Mouse (Mus musculus): ENCODE results near the gene Rap1gap.

The Rap1gap gene

GRCm38 (mm10) chr4:137695300-137695699 is 30.8 kb downstream of the Rap1gap start:
- DNase-seq (ENCODE audit: low read depth), result no peak

DNA sequence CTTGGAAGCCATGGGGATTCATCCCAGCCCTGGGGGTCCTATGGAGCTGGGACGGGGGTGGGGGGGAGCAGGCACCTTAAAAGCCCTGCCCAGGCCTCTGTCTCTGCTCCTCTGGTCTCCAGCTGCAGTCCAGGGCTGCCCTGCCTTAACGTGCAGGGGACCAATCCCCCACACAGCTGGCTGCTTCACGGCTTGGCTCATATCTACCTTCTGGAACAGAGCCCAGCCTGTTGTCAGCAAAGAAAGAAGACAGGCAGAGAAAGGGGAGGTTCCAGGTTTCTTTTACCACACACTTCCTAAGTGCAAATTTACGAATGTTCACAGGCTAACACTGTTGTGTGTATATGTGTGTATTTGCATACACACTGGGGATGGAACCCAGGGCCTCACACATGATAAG is 31.4 kb downstream of the Rap1gap start:
- DNase-seq (ENCODE audit: low read depth), result no peak

- no peak for DNase-seq (ENCODE audit: low read depth)
Measured at GRCm38 (mm10) chr4:137697156-137697885, 32.8 kb downstream of the Rap1gap start.

DNA sequence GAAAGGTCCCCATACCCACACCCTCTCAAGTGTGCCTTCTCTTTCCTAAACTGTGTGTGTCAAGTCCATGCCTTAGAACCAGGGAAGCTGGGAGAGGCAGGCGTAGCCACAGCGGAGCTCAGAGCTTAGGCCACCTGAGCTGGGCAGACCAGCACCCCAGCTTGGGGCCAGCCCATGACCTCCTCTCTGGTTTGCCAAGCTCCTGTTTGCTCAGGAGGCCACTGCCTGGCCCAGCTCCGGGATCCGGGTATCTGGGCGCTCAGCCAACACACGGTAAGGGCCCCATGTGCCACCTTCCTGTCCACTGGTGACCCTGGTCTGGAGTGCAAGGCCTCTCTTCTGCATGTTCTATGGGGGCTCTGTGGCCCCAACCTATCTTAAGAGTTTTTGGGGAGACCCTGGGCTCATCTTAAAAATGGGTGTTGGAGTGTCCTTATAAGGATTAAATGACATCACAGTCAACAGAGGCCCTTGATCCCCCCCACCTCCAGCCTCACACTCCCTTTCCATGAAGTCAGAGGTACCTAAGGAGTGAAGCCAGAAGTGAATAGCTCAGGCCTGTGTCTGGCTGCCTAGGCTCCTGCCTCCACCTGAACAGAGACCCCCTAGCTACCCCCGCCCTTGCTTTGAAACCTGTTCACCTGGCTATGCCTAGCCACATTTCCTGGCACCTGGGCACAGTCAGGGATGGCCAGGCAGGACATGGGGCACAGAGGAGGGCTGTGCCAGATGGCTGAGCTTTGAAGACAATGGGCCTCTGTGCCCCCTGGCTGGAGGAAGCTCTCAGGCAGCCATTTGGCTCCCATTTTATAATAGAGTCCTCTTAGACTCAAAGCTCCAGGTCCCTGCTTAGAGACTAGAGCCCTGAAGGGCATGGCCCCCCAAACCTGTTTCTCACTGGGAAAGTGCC is 33.8 kb downstream of the Rap1gap start:
- no peak for DNase-seq (ENCODE audit: low read depth)

DNA sequence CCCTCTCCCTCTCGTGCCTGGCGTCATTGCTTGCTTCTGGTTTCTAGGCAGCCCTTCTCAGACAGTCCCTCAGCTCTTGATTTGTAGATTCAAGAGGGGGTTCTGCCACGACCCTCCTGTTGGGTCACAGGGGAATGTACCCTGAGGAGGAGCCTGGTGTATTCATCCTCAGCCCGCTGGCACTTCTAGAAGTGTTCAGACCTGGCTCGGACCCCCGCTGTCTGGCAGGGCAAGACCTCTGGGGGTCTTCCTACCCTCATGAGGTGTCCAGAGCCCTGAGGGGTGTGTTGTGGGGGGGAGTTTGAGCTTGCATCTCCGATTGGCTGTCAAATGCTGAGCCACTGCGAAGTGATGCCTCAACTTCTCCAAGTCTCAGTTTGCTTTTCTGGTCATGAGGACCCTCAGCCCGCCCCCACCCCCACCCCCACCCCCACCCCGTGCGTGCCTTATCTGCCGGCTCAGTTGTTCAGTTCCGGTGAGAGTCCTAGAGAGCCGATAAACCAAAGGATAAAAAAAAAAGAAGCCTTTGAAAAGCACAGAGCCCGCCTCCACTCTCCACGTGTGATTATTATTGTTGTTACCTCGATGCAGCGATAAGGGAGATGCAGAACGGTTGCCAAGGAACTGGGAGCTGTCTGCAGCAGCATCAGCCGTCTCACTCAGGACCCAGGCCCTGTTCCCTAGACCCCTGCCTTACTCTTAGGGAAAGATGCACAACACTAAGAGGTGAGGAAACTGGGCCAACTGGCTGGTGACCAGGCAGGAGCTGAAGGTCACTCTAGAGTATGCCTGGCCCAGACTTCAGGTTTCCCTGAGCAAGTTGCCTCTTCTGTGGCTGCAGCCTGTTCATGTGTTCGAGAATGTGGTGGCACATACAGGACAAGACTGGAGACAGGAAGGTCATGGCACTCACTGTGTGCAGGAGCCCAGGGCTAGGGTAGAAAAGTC is 35.0 kb downstream of the Rap1gap start:
- DNase-seq (ENCODE audit: low read depth), result no peak

GRCm38 (mm10) chr4:137700960-137701359 is 36.4 kb downstream of the Rap1gap start:
- no peak for DNase-seq (ENCODE audit: low read depth)

DNA sequence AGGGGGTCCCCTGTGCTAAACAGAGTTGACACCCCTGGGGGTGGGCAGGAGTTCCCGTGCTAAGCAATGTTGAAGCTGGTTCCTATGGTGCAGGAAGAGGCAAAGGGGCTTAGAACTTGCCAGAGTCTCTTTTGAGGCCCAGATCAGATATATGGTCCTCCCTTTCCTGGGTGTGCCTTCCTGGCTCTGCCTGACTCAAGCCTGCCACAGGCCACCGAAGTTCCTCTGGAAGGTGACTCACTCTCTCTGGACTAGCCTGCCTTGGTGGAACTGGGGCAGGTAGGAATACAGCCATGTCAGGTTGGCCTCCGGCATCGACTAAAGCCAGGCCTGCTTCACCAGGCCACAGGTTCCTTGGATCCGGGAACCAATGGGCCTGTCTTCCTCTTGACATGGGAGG is 38.6 kb downstream of the Rap1gap start:
- no peak for DNase-seq (ENCODE audit: low read depth)

- no peak for DNase-seq (ENCODE audit: low read depth)
Measured at GRCm38 (mm10) chr4:137704561-137704960, 40.0 kb downstream of the Rap1gap start.

DNA sequence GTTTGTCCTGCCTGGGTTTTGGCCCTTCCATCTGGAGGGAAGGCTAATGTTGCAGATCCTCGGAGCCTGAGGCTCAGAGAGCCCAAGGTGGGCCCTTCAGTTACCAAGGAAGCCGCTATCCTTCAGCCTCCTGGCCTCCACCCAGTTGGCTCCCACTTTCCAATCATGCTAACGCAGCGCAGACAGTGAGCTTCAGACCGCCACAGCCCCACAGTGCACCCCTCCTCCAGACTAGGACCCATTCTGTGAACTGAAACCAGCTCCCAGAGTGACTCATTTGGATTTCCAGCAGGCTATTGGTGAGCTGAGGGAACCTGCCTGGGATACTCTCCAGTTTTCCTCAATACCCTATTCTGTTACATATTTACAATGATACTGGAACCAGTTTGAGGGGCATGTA is 40.9 kb downstream of the Rap1gap start:
- no peak for DNase-seq (ENCODE audit: low read depth)

DNA sequence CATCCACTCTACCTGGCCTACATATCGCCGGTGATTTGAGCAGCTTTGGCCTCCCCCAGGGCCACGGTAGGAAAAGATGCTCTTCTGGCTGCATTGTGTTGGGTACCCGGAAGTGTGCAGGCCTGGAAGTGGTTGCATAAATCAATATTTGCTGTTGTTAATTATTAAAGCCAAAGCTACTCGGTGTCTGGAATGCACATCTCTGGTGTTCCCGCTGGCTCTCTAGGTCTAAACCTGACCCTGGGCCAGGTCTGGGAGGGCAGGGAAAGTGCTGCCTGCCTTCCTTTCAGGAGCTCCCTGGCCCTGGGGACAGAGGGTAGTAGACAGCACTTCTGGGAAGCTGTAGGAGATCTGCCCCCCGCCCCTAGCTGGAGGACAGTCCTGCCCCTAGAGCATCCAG is 42.0 kb downstream of the Rap1gap start:
- no peak for DNase-seq (ENCODE audit: low read depth)

GRCm38 (mm10) chr4:137707216-137707990 is 42.9 kb downstream of the Rap1gap start:
- DNase-seq (ENCODE audit: low read depth), result peak; percentile 59

DNA sequence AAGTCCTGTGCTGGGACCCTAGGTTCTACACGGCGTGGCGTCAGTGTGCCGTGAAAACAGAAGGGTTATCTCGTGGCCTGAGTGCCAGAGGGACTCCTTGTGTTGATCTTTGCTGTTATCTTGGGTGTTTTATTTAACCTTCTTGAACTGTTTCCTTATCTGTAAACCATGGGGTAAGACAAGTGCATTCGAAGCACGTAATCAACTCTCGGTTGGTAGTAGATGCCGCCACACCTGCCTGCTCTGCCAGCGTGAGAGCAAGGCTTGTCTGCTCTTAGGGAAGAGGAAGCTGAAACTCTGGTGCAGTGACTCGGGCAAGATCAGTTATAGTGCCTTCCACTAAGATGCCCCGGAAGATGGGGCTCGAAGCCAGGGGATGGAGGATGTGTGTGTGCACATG is 48.4 kb downstream of the Rap1gap start:
- DNase-seq (ENCODE audit: low read depth), result no peak

GRCm38 (mm10) chr4:137714020-137714624 is 49.6 kb downstream of the Rap1gap start:
- no peak for DNase-seq (ENCODE audit: low read depth)

DNA sequence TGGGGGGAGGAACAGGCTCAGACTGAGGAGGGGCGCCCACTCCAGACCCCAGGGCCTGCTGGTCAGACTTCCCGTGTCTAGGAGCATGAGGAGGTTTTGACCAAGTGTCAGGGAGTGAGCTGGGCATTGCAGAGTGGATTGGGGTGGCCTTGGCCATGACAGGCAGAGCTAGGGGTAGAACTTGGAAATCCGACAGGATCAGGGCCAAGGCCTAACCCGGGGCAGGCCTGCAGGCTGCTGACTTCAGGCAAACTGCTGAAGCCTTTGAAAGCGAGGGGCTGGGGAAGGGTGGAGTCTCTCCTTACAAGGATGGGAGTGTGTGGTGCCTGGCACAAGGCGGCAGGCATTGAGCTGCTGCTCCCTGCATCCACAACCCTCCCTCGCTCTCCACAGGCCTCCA is 52.5 kb downstream of the Rap1gap start:
- DNase-seq (ENCODE audit: low read depth), result no peak

- no peak for DNase-seq (ENCODE audit: low read depth)
Measured at GRCm38 (mm10) chr4:137717671-137718070, 53.1 kb downstream of the Rap1gap start.

DNA sequence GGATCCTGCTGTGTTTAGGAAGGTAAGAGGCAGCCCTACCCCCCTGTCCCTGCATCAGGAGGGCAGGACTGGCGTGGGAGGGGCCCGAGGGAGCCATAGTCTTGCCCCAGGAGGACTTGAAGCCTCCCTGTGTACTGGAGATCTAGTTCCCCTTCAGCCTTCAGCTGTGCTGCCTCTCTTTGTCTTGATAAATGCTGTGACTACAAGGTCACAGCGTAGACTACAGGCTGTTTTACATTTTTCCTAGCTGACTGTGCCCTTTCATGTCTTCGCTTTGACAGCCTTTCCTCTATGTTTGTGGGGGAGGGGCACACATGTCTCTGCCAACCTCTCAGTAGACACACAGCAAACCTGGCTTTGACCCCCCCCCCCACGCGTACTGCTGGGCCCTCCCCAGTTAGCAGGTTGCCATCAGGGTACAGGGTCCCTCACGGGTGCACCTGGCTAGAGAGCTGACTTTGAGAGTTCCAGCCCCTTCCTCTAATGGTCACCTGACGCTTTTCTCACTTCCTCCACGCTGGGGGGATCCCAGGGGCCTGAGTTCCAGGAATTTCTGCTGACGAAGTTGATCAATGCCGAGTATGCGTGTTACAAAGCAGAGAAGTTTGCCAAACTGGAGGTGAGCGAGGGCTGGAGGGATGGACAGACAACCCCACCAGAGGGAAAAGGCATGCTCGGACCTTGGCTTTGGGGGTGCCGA is 55.0 kb downstream of the Rap1gap start:
- no peak for DNase-seq (ENCODE audit: low read depth)

GRCm38 (mm10) chr4:137721563-137721962 is 57.0 kb downstream of the Rap1gap start:
- DNase-seq (ENCODE audit: low read depth), result no peak

- DNase-seq (ENCODE audit: low read depth), result no peak
Measured at GRCm38 (mm10) chr4:137722230-137722629, 57.7 kb downstream of the Rap1gap start.

GRCm38 (mm10) chr4:137722692-137723427 is 58.3 kb downstream of the Rap1gap start:
- peak; percentile 54 for DNase-seq (ENCODE audit: low read depth)

- DNase-seq (ENCODE audit: low read depth), result no peak
Measured at GRCm38 (mm10) chr4:137723527-137723926, 59.0 kb downstream of the Rap1gap start.
